Mouse (Mus musculus) cerebellum, postnatal 4 days (tissue): ENCODE measurements at regions not wholly inside any gene's neighbourhood (a gene's known extent, or its start where the extent isn't known, plus 50 kb on each side); places are given as distances from the start of the nearest gene placed in this dataset.

ENCODE experiments used
- DNase-seq, 2 experiments: peaks; one replicate each; pipeline ENCODE4 v3.0.0; 2022; ENCODE audit warnings: low spot score in 2 of 2, mixed read lengths in 1 of 2

GRCm38 (mm10) chr7:37093721-37094120 is 395.8 kb downstream of the Tshz3 start:
- DNase-seq, result peak in 1 of 2 experiments; percentile 12

- DNase-seq, result no peak
These were observed 397.9 kb downstream of the Tshz3 start for GRCm38 (mm10) chr7:37095839-37096238.

GRCm38 (mm10) chr7:37096291-37096690 is 398.4 kb downstream of the Tshz3 start:
- no peak for DNase-seq

GRCm38 (mm10) chr7:37098950-37099349 is 401.0 kb downstream of the Tshz3 start:
- no peak for DNase-seq

GRCm38 (mm10) chr7:37104671-37105070 is 406.8 kb downstream of the Tshz3 start:
- no peak for DNase-seq

- no peak for DNase-seq
These were observed 413.2 kb downstream of the Tshz3 start for GRCm38 (mm10) chr7:37111071-37111470.

GRCm38 (mm10) chr7:37120776-37121175 is 422.9 kb downstream of the Tshz3 start:
- no peak for DNase-seq

- DNase-seq, result no peak
These were observed 442.3 kb downstream of the Tshz3 start for GRCm38 (mm10) chr7:37140191-37140590.

- no peak for DNase-seq
These were observed 444.9 kb downstream of the Tshz3 start for GRCm38 (mm10) chr7:37142780-37143179.

- no peak for DNase-seq
These were observed 446.4 kb downstream of the Tshz3 start for GRCm38 (mm10) chr7:37144303-37144702.

GRCm38 (mm10) chr7:37149711-37150110 is 451.8 kb downstream of the Tshz3 start:
- peak; percentile 52 to 85 for DNase-seq

GRCm38 (mm10) chr7:37159801-37160200 is 461.9 kb downstream of the Tshz3 start:
- DNase-seq, result no peak

- DNase-seq, result no peak
These were observed 471.0 kb downstream of the Tshz3 start for GRCm38 (mm10) chr7:37168883-37169282.

GRCm38 (mm10) chr7:37175746-37176145 is 477.8 kb downstream of the Tshz3 start:
- no peak for DNase-seq

GRCm38 (mm10) chr7:37178256-37178655 is 480.3 kb downstream of the Tshz3 start:
- DNase-seq, result no peak

GRCm38 (mm10) chr7:37179907-37180306 is 482.0 kb downstream of the Tshz3 start:
- no peak for DNase-seq

- DNase-seq, result no peak
These were observed 482.5 kb downstream of the Tshz3 start for GRCm38 (mm10) chr7:37180416-37180815.

- DNase-seq, result no peak
These were observed 483.2 kb downstream of the Tshz3 start for GRCm38 (mm10) chr7:37181109-37181508.

GRCm38 (mm10) chr7:37192536-37192935 is 494.6 kb downstream of the Tshz3 start:
- DNase-seq, result no peak

- no peak for DNase-seq
These were observed 506.9 kb downstream of the Tshz3 start for GRCm38 (mm10) chr7:37204800-37205199.

- DNase-seq, result no peak
These were observed 510.4 kb downstream of the Tshz3 start for GRCm38 (mm10) chr7:37208305-37208704.

- DNase-seq, result no peak
These were observed 515.8 kb downstream of the Tshz3 start for GRCm38 (mm10) chr7:37213751-37214181.

- no peak for DNase-seq
These were observed 517.6 kb downstream of the Tshz3 start for GRCm38 (mm10) chr7:37215498-37215897.

GRCm38 (mm10) chr7:37220476-37220875 is 522.6 kb downstream of the Tshz3 start:
- no peak for DNase-seq
